Mouse (Mus musculus) WW6 (cell line): ENCODE measurements around the gene Prdx2.

Experiments
- DNase-seq: peaks from one replicate; pipeline ENCODE4 v3.0.0-alpha.2; 2013; ENCODE audit warnings: low read depth, low spot score

Gene Prdx2

GRCm38 (mm10) chr8:84978248-84978940, 9.0 kb downstream of the Prdx2 start, which contains the start of gene Junb:
Gene Junb (minus strand): TSS chr8:84978718.
- DNase-seq = no peak

GRCm38 (mm10) chr8:84979599-84980421, 10.4 kb downstream of the Prdx2 start:
- DNase-seq = no peak

GRCm38 (mm10) chr8:84980622-84981358, 11.4 kb downstream of the Prdx2 start:
- DNase-seq = no peak

GRCm38 (mm10) chr8:84981644-84982498, 12.5 kb downstream of the Prdx2 start:
- no peak for DNase-seq

GRCm38 (mm10) chr8:84982499-84983011, 13.2 kb downstream of the Prdx2 start:
- no peak for DNase-seq

- no peak for DNase-seq
These were observed 15.1 kb downstream of the Prdx2 start for GRCm38 (mm10) chr8:84984294-84985048.

GRCm38 (mm10) chr8:84985049-84985683, 15.8 kb downstream of the Prdx2 start:
- no peak for DNase-seq

- no peak for DNase-seq
These were observed 16.4 kb downstream of the Prdx2 start for GRCm38 (mm10) chr8:84985684-84986378.

GRCm38 (mm10) chr8:84986379-84986945, 17.1 kb downstream of the Prdx2 start:
- DNase-seq = no peak

- no peak for DNase-seq
These were observed 18.0 kb downstream of the Prdx2 start for GRCm38 (mm10) chr8:84987388-84987787.

- DNase-seq = no peak
These were observed 18.5 kb downstream of the Prdx2 start for GRCm38 (mm10) chr8:84987903-84988302.

- DNase-seq = no peak
These were observed 19.9 kb downstream of the Prdx2 start for GRCm38 (mm10) chr8:84989311-84989731.

- no peak for DNase-seq
These were observed 20.4 kb downstream of the Prdx2 start for GRCm38 (mm10) chr8:84989810-84990209.

- DNase-seq = peak; percentile 99
These were observed 21.0 kb downstream of the Prdx2 start, which contains the start of gene Hook2 for GRCm38 (mm10) chr8:84990349-84990748. Gene Hook2 (plus strand): TSS chr8:84990603.

- DNase-seq = no peak
These were observed 21.4 kb downstream of the Prdx2 start for GRCm38 (mm10) chr8:84990836-84991235.

- DNase-seq = no peak
These were observed 25.0 kb downstream of the Prdx2 start for GRCm38 (mm10) chr8:84994375-84994774.

- DNase-seq = no peak
These were observed 26.3 kb downstream of the Prdx2 start for GRCm38 (mm10) chr8:84995680-84996079.

- DNase-seq = no peak
These were observed 27.6 kb downstream of the Prdx2 start for GRCm38 (mm10) chr8:84996978-84997377.
